Mouse (Mus musculus): ENCODE results near the gene Gins2.

Gins2 gene

DNA sequence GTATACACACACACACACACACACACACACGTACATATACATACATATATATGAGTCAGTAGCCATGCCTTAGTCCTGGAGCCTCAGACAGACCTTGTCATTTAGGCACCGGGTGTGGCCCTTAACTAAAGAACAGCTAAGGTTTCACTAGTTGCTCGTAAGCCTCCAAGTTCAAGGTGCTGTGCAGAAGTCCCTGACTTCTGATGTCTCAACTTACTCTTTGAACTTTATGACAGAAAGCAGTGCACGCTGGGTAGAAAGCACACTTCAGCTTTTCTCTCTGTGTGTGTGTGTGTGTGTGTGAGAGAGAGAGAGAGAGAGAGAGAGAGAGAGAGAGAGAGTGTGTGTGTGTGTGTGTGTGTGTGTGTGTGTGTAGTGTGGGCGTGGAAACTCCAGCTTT is 44.9 kb downstream of the Gins2 start:
- no peak for DNase-seq (ENCODE audit: low spot score)

DNA sequence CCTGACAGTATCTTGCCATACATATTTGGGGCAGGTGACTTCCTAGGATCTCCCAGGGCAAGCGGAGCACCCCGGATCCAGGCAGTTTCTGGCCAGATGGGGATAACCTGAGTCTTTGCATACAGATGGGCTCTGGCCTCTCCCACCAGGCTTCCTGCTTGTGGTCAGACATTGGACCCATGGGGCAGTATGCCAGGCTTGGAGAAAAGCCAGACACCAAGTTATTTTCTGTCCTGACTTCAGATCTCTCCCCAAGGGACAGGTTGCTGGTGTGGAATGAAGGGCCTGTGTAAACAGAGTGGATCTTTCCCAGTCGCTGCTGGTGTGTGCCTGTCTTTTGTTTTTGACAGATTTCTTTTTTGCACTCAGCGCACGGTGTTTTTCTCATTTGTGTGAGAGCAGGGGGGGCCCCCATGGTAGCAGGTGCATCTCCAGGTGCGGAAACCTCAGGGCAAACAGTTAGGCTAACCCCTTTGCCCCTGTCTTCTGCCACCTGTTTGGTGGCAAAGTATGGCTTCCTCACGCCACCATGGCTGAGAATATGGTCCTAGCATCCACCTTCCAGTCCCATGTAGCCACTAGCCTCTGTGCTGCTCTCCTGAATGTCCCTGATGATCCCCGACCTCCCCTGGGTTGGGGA is 45.6 kb downstream of the Gins2 start:
- DNase-seq (ENCODE audit: low spot score), result no peak

- DNase-seq (ENCODE audit: low spot score), result no peak
These were observed 46.1 kb downstream of the Gins2 start for GRCm38 (mm10) chr8:120542995-120543394.

- DNase-seq (ENCODE audit: low spot score), result no peak
These were observed 49.1 kb downstream of the Gins2 start for GRCm38 (mm10) chr8:120539775-120540625.

DNA sequence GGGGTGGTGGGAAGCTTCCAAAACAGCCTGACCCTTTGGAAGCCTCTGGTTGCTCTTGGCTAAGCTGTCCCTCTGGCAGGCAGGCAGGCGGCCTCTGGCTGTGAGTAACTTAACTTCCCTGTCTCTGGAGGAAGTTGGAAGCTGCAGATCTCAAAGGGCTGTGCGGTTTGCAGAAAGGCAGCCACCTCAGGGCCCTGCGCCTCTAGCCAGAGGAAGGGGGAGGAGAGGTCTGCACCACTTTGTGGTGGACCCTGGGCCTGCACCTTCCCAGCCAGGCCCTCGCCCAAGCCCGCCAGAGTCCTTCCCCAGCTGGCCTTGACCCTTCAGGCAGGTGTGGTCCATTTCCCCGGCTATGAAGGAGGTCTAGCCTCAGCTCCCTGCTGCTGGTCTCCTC is 49.7 kb downstream of the Gins2 start:
- DNase-seq (ENCODE audit: low spot score), result no peak

DNA sequence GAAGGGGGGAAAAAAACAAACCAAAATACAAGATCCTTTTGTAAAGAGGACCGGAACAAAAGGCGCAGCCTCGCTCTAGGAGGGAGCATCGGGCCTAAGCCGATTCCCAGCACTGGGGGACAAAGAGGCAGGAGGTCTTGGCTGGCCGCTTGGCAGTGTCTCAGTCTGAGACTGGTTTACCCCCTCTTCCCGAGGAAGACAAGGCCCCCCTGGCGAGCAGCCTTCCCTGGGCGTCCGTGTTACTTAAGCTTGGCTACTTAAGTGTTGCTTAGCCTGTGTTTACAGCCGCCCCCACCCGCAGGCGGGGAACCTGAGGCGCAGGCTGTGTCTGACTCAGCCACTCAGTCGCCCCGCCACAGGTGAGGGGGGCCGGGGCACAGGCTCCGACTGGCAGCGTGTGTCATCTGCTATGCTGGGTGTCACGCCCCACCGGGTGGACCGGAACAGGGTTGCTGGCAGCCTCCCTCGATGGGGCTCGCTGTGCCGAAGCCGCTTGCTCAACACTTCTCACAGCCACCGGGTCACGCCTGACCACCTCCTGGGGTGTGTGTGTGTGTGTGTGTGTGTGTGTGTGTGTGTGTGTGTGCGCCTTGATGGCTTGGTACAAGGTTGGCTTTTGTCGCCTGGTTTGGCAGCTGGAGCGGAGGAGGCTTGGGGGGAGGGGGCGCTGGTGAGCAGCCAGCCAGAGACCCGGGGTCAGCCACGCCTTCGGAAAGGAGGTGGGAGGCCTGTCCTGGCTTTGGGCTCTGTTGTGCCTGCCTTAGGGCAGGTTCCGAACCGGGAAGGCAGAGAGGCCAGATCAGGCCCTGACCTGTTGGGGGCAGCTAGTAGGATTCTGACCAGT is 50.5 kb downstream of the Gins2 start:
- peak; percentile 43 for DNase-seq (ENCODE audit: low spot score)

GRCm38 (mm10) chr8:120537818-120538396 is 51.2 kb downstream of the Gins2 start:
- no peak for DNase-seq (ENCODE audit: low spot score)

GRCm38 (mm10) chr8:120537207-120537817 is 51.8 kb downstream of the Gins2 start:
- peak; percentile 47 for DNase-seq (ENCODE audit: low spot score)

- DNase-seq (ENCODE audit: low spot score), result no peak
These were observed 52.5 kb downstream of the Gins2 start for GRCm38 (mm10) chr8:120536306-120537206.

DNA sequence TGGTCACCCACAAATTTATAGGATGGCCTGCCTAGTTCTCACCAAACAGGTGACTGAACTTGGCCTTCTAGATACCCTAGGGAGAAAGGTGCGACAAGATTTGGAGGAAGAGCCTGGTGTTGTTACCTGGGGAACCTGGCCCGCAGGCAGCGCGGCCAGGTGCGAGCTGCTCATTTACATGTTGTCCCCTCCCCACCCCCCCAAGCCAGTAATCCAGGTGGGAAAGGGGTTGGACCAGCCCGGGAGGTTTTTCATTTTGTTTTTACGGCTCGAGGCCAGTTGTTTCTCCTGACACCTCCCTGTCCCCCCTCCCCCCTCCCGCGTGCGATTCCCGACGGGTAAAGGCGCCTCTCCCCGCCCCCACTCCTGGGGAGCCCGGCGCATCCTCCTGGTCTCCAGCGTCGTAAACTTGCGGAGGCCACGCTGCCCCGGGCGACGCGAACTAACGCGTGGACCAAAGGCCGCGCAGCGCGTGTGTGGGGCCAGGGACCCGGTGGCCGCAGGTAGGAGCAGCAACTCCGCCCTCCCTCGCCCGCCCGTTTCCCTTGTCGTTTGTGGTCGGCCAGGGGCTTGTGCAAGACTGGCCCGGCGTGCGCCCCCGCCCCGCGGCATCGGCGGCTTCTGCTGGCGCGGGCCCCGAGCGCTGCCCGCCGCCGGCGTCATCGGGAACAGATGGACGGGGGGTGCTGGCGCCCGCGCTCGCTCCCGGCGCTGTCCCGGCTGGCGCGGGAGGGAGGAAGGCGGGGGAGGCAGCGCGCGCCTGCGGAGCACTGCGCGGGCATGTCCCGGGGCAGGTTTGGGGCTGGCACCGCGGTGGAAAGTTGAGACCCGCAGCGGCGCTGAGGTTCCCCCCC is 53.4 kb downstream of the Gins2 start:
- no peak for DNase-seq (ENCODE audit: low spot score)

- no peak for DNase-seq (ENCODE audit: low spot score)
These were observed 54.4 kb downstream of the Gins2 start for GRCm38 (mm10) chr8:120534504-120535368.

DNA sequence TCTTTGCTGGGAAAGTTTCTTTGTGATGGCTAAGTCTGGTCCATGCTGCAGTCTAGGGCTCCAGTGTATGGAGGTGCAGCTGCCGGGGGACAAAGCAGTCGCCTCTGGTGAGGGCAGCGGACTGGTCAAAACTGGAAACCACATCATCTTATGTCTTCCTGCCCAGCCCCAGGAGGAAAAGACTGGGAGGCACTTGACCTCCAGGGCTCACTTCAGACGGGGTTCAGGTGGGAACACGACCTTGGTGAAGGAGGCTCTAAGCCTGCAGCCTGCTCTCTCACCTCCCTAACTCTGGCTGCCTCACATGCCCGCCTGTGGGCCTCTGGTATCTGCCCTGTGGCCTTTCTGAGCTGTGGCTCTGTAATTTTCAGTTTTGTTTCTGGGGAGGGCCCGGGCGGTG is 55.0 kb downstream of the Gins2 start:
- DNase-seq (ENCODE audit: low spot score), result no peak

DNA sequence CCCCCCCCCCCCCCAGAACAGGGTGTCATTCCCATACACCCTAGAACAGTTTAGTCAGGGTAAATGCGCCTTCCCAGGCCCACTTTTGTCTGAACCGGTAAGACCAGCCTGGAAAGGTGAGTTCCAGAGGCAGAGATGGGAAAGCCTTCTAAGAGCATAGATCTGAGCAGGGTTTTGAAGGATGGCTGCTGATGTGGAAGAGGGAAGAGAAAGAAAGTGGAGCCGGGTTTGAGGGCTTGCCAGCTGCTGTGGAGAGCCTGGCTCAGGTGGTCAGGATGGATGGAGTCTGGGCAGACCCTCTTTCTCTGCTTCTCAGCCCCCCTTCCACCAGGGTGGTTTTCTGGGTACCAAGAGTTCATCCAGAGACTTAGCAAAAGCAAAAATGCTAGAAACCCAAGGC is 55.7 kb downstream of the Gins2 start:
- no peak for DNase-seq (ENCODE audit: low spot score)

DNA sequence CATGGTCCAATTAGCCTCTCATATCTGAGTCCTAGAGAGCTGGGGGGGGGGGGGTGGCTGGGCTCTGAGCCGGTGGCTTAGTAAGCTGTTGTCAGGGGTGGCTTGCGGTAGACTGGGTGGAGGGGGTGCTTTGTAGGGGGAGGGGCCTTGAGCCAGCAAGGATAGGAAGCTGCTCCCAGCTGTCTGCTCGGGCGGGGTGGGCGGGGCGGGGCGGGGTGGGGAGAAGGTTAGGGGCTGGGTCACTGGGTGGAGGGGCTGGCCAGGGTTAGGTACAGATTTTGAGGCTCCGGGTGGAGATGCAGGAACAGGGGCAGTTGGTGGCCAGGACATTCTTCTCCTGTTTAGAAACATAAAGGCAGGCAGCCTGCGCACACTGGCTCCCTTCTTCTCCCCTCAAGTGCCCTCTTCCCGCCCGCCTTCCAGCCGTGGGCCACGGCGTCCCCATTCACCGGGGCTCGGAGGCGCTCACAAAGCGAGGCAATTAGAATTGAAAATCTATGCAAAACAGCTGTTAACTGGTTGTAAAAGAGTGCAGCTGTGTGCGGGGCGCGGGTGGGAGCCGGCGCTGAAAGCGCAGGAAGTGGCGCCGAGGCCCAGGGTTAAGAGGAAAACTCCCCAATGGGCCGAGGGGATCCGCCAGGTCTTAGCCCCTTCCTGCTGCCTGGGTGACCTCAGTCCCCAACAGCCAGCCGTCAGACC is 56.4 kb downstream of the Gins2 start:
- no peak for DNase-seq (ENCODE audit: low spot score)

DNA sequence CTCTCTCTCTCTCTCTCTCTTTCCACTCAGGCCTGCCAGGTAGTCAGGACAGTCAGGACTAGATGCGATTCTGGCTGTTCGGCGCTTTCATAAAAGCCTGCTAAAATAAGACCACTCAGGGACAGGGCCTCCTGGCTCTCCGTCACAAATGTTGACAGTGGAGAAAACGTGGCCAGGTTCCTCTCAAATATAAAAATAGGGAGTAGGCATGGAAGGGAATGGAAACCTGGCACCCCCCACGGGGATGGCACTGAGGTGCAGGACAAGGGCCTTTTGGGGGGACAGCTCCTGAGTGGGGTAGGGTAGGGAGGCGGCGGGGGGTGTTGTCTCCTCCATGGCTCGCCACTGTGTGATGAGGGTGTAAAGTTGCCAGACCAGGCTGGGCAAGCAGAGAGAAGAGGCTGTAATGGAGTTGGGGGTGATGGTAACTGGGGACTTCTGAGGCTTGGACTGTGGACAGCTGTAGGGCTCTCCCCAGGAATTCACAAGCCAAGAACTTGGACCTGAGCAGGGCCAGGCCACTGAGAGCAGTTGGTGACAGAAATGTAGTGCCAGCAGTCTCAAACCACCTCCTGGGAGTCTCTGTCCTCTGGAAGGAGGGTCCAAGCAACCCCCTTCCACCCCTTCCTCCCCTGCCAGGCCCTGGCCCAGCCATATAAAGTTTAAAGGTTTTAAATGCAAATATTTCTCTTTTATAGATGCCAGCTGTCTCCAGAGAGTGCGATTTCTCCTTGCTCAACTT is 57.2 kb downstream of the Gins2 start:
- DNase-seq (ENCODE audit: low spot score), result no peak

GRCm38 (mm10) chr8:120530954-120531656 is 58.0 kb downstream of the Gins2 start:
- DNase-seq (ENCODE audit: low spot score), result no peak

DNA sequence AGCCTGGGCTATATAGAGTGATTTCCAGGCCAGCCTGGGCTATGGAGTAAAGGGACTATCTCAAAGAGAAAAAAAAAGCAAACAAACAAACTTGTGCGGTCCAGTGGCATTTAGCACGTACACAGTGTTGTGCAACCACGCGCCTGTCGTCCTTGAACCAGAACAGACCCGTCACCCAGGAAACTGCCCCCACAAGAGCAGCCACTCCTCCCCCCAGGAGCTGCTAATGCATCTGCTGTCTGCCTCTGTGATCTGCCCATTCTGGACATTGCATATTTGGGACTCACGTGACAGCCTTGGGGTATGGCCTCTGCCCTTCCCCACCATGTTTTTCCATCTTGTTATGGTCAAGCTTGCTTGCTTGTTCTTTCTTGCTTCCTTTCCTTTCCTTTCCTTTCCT is 59.9 kb downstream of the Gins2 start:
- DNase-seq (ENCODE audit: low spot score), result no peak
